Mouse (Mus musculus) heart, adult 2 months (tissue): ENCODE results near the gene Lamtor1. TPM values are rescaled to one million over a fixed set of nuclear protein-coding genes. Genes with fewer than 3 reads are reported as not detected.

Experiments
- DNase-seq, 2 experiments: peaks; one replicate each; pipeline ENCODE4 v3.0.0; 2021
- H3K27ac ChIP-seq: fragments of 200-600 bp; 2 replicates; pipeline ENCODE4 v1.8.1; 2022
- H3K27me3 ChIP-seq: fragments of 200-500 bp; 2 replicates; pipeline ENCODE4 v1.6.1; 2012; ENCODE audit warnings: mild to moderate bottlenecking, low read length, inconsistent platforms, mixed read lengths; ENCODE audit not compliant: control insufficient read depth, insufficient read depth
- H3K36me3 ChIP-seq: fragments of 200-500 bp; 2 replicates; pipeline ENCODE4 v1.6.1; 2012; ENCODE audit warnings: low read length, inconsistent platforms; ENCODE audit not compliant: control insufficient read depth, insufficient read depth
- H3K4me1 ChIP-seq: fragments of 200-500 bp; 2 replicates; pipeline ENCODE4 v1.6.1; 2011; ENCODE audit warnings: low read length; ENCODE audit not compliant: control insufficient read depth, insufficient read depth
- H3K4me3 ChIP-seq: fragments of 200-600 bp; 2 replicates; pipeline ENCODE4 v1.8.1; 2022
- H3K79me2 ChIP-seq: fragments of 200-500 bp; replicated peaks from 2 replicates; pipeline ENCODE4 v1.6.1; 2012; ENCODE audit warnings: mild to moderate bottlenecking, inconsistent platforms, low read length, moderate library complexity, mixed read lengths; ENCODE audit not compliant: control insufficient read depth, insufficient read depth
- H3K9ac ChIP-seq: fragments of 200-500 bp; 2 replicates; pipeline ENCODE4 v1.6.1; 2012; ENCODE audit warnings: low read depth, mild to moderate bottlenecking, control low read depth, inconsistent platforms, low read length, mixed read lengths
- CTCF ChIP-seq: fragments of 200-600 bp; IDR thresholded peaks from 2 replicates; pipeline ENCODE4 v1.8.1; 2022; ENCODE audit warnings: antibody characterized with exemption, mild to moderate bottlenecking, moderate library complexity
- EP300 ChIP-seq: fragments of 200-500 bp; IDR thresholded peaks from 2 replicates; pipeline ENCODE4 v1.6.1; 2011; ENCODE audit warnings: low read depth, low read length, control low read depth; ENCODE audit not compliant: insufficient read depth
- POLR2A ChIP-seq: fragments of 200-500 bp; IDR thresholded peaks from 2 replicates; pipeline ENCODE4 v1.6.1; 2011; ENCODE audit warnings: mild to moderate bottlenecking, low read depth, low read length, control low read depth; ENCODE audit not compliant: insufficient read depth
- WGBS: fragments of 180-500 bp; shearing (Covaris S2); methylation state at CpG from one replicate; pipeline ENCODE4 v1.1.7; 2018; 5-methylcytosine and 5-hydroxymethylcytosine counted together
- intact Hi-C: fragments of 180-260 bp; cut with DNase I; formaldehyde crosslinking; loops from one replicate; pipeline ENCODE4 v1.15.1; 2025
- microRNA-seq, 2 experiments: library from miRNA; unstranded; fragments of <30 nt; microRNA quantifications; one replicate each; pipeline ENCODE4 v1.2.0; 2021
- polyA plus RNA-seq: library from polyadenylated mRNA; depleted of rRNA; stranded (reverse); fragments of >200 nt; gene quantifications from 2 replicates; pipeline ENCODE4 v1.2.3, GENCODE M21; 2012; rRNA removed
- total RNA-seq, 2 experiments: library from RNA; stranded (reverse); gene quantifications; 2 replicates each; pipeline ENCODE4 v1.2.3; 2021

The Lamtor1 gene
- total and polyA plus RNA-seq, 3 experiments, result 104 to 244 (median 125) TPM

- peaks cover 12% of the 10 kb centered on the region for H3K4me1 ChIP-seq
- peak overlapping the region; percentile 86 for H3K9ac ChIP-seq
- TF ChIP-seq POLR2A, result 0 out of 2 replicates have a peak, but pooled peaks have one; percentile 19
- TF ChIP-seq CTCF, result peak; percentile 28
- no peak for TF ChIP-seq EP300
- DNase-seq, result peak; percentile 90 to 93
- under 1% methylated on average over 49 of the region's 53 CpGs for WGBS
- peak overlapping the region; percentile 98 for H3K27ac ChIP-seq
- intact Hi-C loops, result loop anchor here (2.0 to 5.0 kb wide), 3 partner anchors 38 to 131 kb away; partner anchors contain the start of genes Inppl1, Lrrc51, Numa1 and Tomt
- peaks cover 24% of the 10 kb centered on the region for H3K36me3 ChIP-seq
- H3K4me3 ChIP-seq, result peak overlapping the region; percentile 77
- H3K27me3 ChIP-seq, result no peaks in the 10 kb centered on the region
- peaks cover 9% of the 10 kb centered on the region for H3K79me2 ChIP-seq
Measured at GRCm38 (mm10) chr7:101969694-101970428, 64.2 kb downstream of the Lamtor1 start.

GRCm38 (mm10) chr7:101970429-101970775 is 64.7 kb downstream of the Lamtor1 start:
- peak; percentile 91 to 93 for DNase-seq
- Histone ChIP-seq H3K4me3 (peak overlapping the region; percentile 77), H3K79me2 (peaks cover 11% of the 10 kb centered on the region), H3K4me1 (peaks cover 15% of the 10 kb centered on the region), H3K27ac (peak overlapping the region; percentile 98), H3K9ac (peak overlapping the region; percentile 86), H3K27me3 (no peaks in the 10 kb centered on the region), H3K36me3 (peaks cover 28% of the 10 kb centered on the region)
- under 1% methylated on average over 14 of the region's 17 CpGs for WGBS
- intact Hi-C loops, result loop anchor here (2.0 to 5.0 kb wide), 2 partner anchors 38 to 132 kb away; partner anchors contain the start of genes Inppl1, Lrrc51 and Numa1
- no peak for TF ChIP-seq CTCF
- 0 out of 2 replicates have a peak, but pooled peaks have one; percentile 20 for TF ChIP-seq EP300
- TF ChIP-seq POLR2A, result peak; percentile 49

GRCm38 (mm10) chr7:101970821-101971461 is 65.2 kb downstream of the Lamtor1 start:
- 0% methylated on average over 19 of the region's 19 CpGs for WGBS
- TF ChIP-seq EP300, result no peak
- TF ChIP-seq CTCF, result peak; percentile 23
- peaks cover 32% of the 10 kb centered on the region for H3K36me3 ChIP-seq
- H3K4me1 ChIP-seq, result peaks cover 15% of the 10 kb centered on the region
- intact Hi-C loops, result loop anchor here (2.0 to 5.0 kb wide), 2 partner anchors 39 to 132 kb away; partner anchors contain the start of genes Inppl1, Lrrc51 and Numa1
- peaks cover 12% of the 10 kb centered on the region for H3K79me2 ChIP-seq
- H3K27me3 ChIP-seq, result no peaks in the 10 kb centered on the region
- peak; percentile 82 to 87 for DNase-seq
- H3K9ac ChIP-seq, result peak overlapping the region; percentile 77
- peak overlapping the region; percentile 98 for H3K27ac ChIP-seq
- H3K4me3 ChIP-seq, result peak overlapping the region; percentile 77

GRCm38 (mm10) chr7:101971721-101972120 is 66.0 kb downstream of the Lamtor1 start:
- H3K36me3 ChIP-seq, result peaks cover 34% of the 10 kb centered on the region
- TF ChIP-seq EP300 (no peak), CTCF (no peak), POLR2A (no peak)
- intact Hi-C loops, result loop anchor here (2.0 to 5.0 kb wide), 2 partner anchors 39 to 133 kb away; partner anchors contain the start of genes Inppl1, Lrrc51 and Numa1
- WGBS, result 11% methylated on average over 2 of the region's 2 CpGs
- H3K27ac ChIP-seq, result peak overlapping the region; percentile 98
- peaks cover 15% of the 10 kb centered on the region for H3K79me2 ChIP-seq
- no peak for DNase-seq
- H3K4me1 ChIP-seq, result peaks cover 17% of the 10 kb centered on the region
- H3K4me3 ChIP-seq, result peak overlapping the region; percentile 77
- H3K9ac ChIP-seq, result peak overlapping the region; percentile 77
- H3K27me3 ChIP-seq, result no peaks in the 10 kb centered on the region

GRCm38 (mm10) chr7:101973730-101974129 is 68.0 kb downstream of the Lamtor1 start:
- peaks cover 36% of the 10 kb centered on the region for H3K36me3 ChIP-seq
- DNase-seq, result no peak
- peaks cover 16% of the 10 kb centered on the region for H3K4me1 ChIP-seq
- H3K9ac ChIP-seq, result no peak overlapping the region
- 45% methylated on average over 3 of the region's 3 CpGs for WGBS
- no peak overlapping the region for H3K4me3 ChIP-seq
- H3K27ac ChIP-seq, result no peak overlapping the region
- no peak for TF ChIP-seq EP300
- no peak for TF ChIP-seq CTCF
- no peak for TF ChIP-seq POLR2A
- peaks cover 13% of the 10 kb centered on the region for H3K79me2 ChIP-seq
- intact Hi-C loops, result loop anchor here (5.0 kb wide), 1 partner anchor 41 kb away; the partner anchor contains the start of genes Lrrc51 and Numa1
- H3K27me3 ChIP-seq, result no peaks in the 10 kb centered on the region

- no peak overlapping the region for H3K9ac ChIP-seq
- H3K27ac ChIP-seq, result peak overlapping the region; percentile 50; the same call in 1 of the 2 replicates
- peaks cover 39% of the 10 kb centered on the region for H3K36me3 ChIP-seq
- H3K4me3 ChIP-seq, result no peak overlapping the region
- 12% methylated on average over 2 of the region's 2 CpGs for WGBS
- peaks cover 13% of the 10 kb centered on the region for H3K79me2 ChIP-seq
- peaks cover 15% of the 10 kb centered on the region for H3K4me1 ChIP-seq
- intact Hi-C loops, result loop anchor here (5.0 kb wide), 1 partner anchor 42 kb away; the partner anchor contains the start of genes Lrrc51 and Numa1
- DNase-seq, result peak; percentile 71 to 75
- H3K27me3 ChIP-seq, result no peaks in the 10 kb centered on the region
- TF ChIP-seq CTCF, result peak; percentile 13; the same call in 1 of the 2 replicates
- TF ChIP-seq EP300, result no peak
- no peak for TF ChIP-seq POLR2A
Measured at GRCm38 (mm10) chr7:101974505-101974904, 68.8 kb downstream of the Lamtor1 start.

Small RNA genes within 50 kb of the gene (microRNA-seq; reads per million reads assigned to microRNA genes)
- gene Gm22655, result 0 reads per million in 2 experiments

Other genes with a start within 250 kb of the Lamtor1 start
- 10 to 100 TPM; 72.6 to 79.2 TPM for gene Clpb, start 242.3 kb upstream of the Lamtor1 start, total RNA-seq
- 57.3 and 77.1 TPM in 2 replicates for gene Clpb, start 242.3 kb upstream of the Lamtor1 start, polyA plus RNA-seq
- gene Phox2a, start 87.6 kb upstream of the Lamtor1 start, total RNA-seq, result under 1 TPM; 0.14 to 0.34 TPM
- gene Phox2a, start 87.6 kb upstream of the Lamtor1 start, polyA plus RNA-seq, result 0.20 and 0.33 TPM in 2 replicates
- gene Inppl1, start 67.7 kb upstream of the Lamtor1 start, total RNA-seq, result 100 to 1,000 TPM; 146 to 164 TPM
- gene Inppl1, start 67.7 kb upstream of the Lamtor1 start, polyA plus RNA-seq, result 170 and 177 TPM in 2 replicates
- gene Folr2, start 48.7 kb upstream of the Lamtor1 start, total RNA-seq, result 1 to 10 TPM; 5.2 to 6.0 TPM
- gene Folr2, start 48.7 kb upstream of the Lamtor1 start, polyA plus RNA-seq, result 23.1 and 29.8 TPM in 2 replicates
- 10 to 100 TPM; 18.4 to 20.3 TPM for gene Anapc15, start 42.2 kb upstream of the Lamtor1 start, total RNA-seq
- 24.2 and 27.9 TPM in 2 replicates for gene Anapc15, start 42.2 kb upstream of the Lamtor1 start, polyA plus RNA-seq
- not detected for gene Folr1, start 35.1 kb upstream of the Lamtor1 start, total RNA-seq
- 0.39 and 2.1 TPM in 2 replicates for gene Folr1, start 35.1 kb upstream of the Lamtor1 start, polyA plus RNA-seq
- gene Tomt, start 455 bp downstream of the Lamtor1 start, total RNA-seq, result not detected
- gene Tomt, start 455 bp downstream of the Lamtor1 start, polyA plus RNA-seq, result 0.12 TPM in 1 of 2 replicates, not detected in the other
- gene Lrrc51, start 28.0 kb downstream of the Lamtor1 start, total RNA-seq, result 1 to 10 TPM; 3.0 to 4.5 TPM
- 7.5 and 11.6 TPM in 2 replicates for gene Lrrc51, start 28.0 kb downstream of the Lamtor1 start, polyA plus RNA-seq
- 10 to 100 TPM; 88.3 to 93.8 TPM for gene Numa1, start 28.2 kb downstream of the Lamtor1 start, total RNA-seq
- 53.3 and 63.3 TPM in 2 replicates for gene Numa1, start 28.2 kb downstream of the Lamtor1 start, polyA plus RNA-seq
- 10 to 100 TPM in 1 of 2 experiments, 1 to 10 TPM in 1; 8.6 to 12.3 TPM for gene Il18bp, start 112.8 kb downstream of the Lamtor1 start, total RNA-seq
- gene Il18bp, start 112.8 kb downstream of the Lamtor1 start, polyA plus RNA-seq, result 14.4 and 21.8 TPM in 2 replicates
- gene Rnf121, start 159.6 kb downstream of the Lamtor1 start, total RNA-seq, result 10 to 100 TPM; 20.7 to 23.9 TPM
- 21.3 and 33.9 TPM in 2 replicates for gene Rnf121, start 159.6 kb downstream of the Lamtor1 start, polyA plus RNA-seq
- gene Xndc1, start 159.6 kb downstream of the Lamtor1 start, total RNA-seq, result 1 to 10 TPM; 5.7 to 6.5 TPM
- 11.2 and 18.6 TPM in 2 replicates for gene Xndc1, start 159.6 kb downstream of the Lamtor1 start, polyA plus RNA-seq
- under 1 TPM; 0.81 to 0.98 TPM for gene Xntrpc, start 159.8 kb downstream of the Lamtor1 start, total RNA-seq
- 1.2 and 2.4 TPM in 2 replicates for gene Xntrpc, start 159.8 kb downstream of the Lamtor1 start, polyA plus RNA-seq
- under 1 TPM in 1 of 2 experiments, not detected in 1; 0.23 TPM for gene Trpc2, start 177.2 kb downstream of the Lamtor1 start, total RNA-seq
- 0.70 and 1.2 TPM in 2 replicates for gene Trpc2, start 177.2 kb downstream of the Lamtor1 start, polyA plus RNA-seq
- 100 to 1,000 TPM; 242 to 279 TPM for gene Art1, start 195.8 kb downstream of the Lamtor1 start, total RNA-seq
- gene Art1, start 195.8 kb downstream of the Lamtor1 start, polyA plus RNA-seq, result 251 and 293 TPM in 2 replicates
- gene Art5, start 203.6 kb downstream of the Lamtor1 start, total RNA-seq, result 10 to 100 TPM; 15.7 to 18.3 TPM
- 13.8 and 13.9 TPM in 2 replicates for gene Art5, start 203.6 kb downstream of the Lamtor1 start, polyA plus RNA-seq
- gene Chrna10, start 210.9 kb downstream of the Lamtor1 start, total RNA-seq, result not detected
- gene Chrna10, start 210.9 kb downstream of the Lamtor1 start, polyA plus RNA-seq, result 0.21 TPM in 1 of 2 replicates, not detected in the other